Mouse (Mus musculus) hematopoietic multipotent progenitor cell, adult 10-12 weeks (in vitro differentiated cells): Measurements from ENCODE around the gene Cyp2c39. TPM values are rescaled to one million over a fixed set of nuclear protein-coding genes. Genes with fewer than 3 reads are reported as not detected.

Experiments used
- polyA plus RNA-seq: library from polyadenylated mRNA; stranded (reverse); fragments of >175 nt; gene quantifications from 2 replicates; pipeline ENCODE4 v1.2.3, GENCODE M21; 2012; ENCODE audit warnings: low replicate concordance

Gene Cyp2c39
- not detected in 2 replicates for polyA plus RNA-seq

GRCm38 (mm10) chr19:39510534-39510933, at the start of gene Cyp2c39:
Cyp2c39 (plus strand) TSS chr19:39510862.

GRCm38 (mm10) chr19:39462941-39463340, 47.7 kb upstream of the Cyp2c39 start, which contains the start of gene Cyp2c38:
Cyp2c38 (minus strand) TSS chr19:39463075.

Other genes starting within 250 kb of the Cyp2c39 start
- gene Cyp2c29, start 241.5 kb upstream of the Cyp2c39 start, polyA plus RNA-seq = not detected in 2 replicates
- gene Cyp2c38, start 47.8 kb upstream of the Cyp2c39 start, polyA plus RNA-seq = not detected in 2 replicates
- gene Cyp2c67, start 138.2 kb downstream of the Cyp2c39 start, polyA plus RNA-seq = not detected in 2 replicates
- not detected in 2 replicates for gene Cyp2c68, start 230.2 kb downstream of the Cyp2c39 start, polyA plus RNA-seq